Mouse (Mus musculus) megakaryocyte-erythroid progenitor cell, adult 5 weeks (primary cell): ENCODE measurements around the gene Olfr1338. TPM values are rescaled to one million over a fixed set of nuclear protein-coding genes. Genes with fewer than 3 reads are reported as not detected.

Experiments
- polyA plus RNA-seq: library from polyadenylated mRNA; stranded (reverse); fragments of >175 nt; gene quantifications from 2 replicates; pipeline ENCODE4 v1.2.3, GENCODE M21; 2012

Olfr1338 gene
- polyA plus RNA-seq: 0.02 TPM in 1 of 2 replicates, not detected in the other

DNA sequence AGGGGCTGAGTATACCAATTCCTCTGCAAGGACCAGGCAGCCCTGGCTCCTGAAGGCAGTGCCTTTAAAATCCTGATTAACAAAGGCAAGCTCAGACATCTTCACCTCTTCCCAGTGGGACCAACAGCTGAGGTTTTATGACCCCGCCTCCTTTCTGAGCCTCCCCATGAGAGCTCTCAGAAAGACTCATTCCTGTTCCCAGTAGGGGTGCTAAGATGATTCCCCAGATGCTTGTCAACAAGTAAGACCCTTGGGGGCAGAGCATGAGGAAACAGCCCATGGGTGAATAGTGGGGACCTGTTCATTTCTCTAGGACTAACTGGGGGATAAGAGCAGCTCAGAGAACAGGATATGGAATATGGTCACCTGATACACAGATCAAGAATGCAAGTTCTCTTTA is at the start of gene Olfr1338:
Olfr1338 (minus strand) TSS at position 101 of the 400 bp plus-strand sequence.

DNA sequence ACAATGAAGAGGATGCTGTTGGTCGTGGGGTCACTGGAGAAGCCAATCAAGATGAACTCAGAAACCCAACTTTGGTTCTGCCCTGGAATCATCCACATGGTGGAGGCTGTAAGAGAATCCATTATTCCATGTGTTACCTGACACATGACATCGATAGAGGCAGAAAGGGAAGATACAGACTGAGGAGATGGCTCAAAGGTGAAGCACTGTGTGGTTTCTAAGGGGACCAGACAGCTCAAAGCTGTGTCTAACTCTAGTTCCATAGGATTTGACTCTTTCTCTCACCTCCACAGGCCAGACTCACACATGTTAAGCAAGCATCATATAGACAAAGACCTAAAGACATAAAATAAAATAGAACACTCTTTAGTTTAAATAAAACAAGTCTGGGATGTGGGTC is 23.9 kb upstream of the Olfr1338 start, which contains the start of gene Olfr1337:
Olfr1337 (minus strand) TSS at position 101 of the 400 bp plus-strand sequence.

DNA sequence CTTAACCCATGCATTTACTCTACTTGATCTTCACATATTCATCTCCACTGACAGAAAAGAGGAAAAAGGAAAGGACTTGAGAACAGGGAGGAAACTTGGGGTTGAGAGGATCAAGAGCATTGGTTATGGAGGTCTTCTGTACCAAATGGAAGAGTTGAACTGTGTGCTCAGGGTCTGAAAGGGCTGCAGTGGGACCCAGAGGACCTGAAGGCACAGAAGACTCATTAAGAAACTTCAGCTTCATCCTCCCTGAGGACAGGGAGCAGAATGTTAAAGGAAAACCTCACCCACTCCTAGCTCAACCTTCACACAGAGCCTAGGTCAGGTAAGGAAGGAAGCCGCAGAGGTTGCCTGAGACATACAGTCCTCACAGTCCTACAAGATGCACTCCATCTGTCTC is 26.7 kb downstream of the Olfr1338 start, which contains the start of gene Olfr1339:
Olfr1339 (plus strand) TSS at position 301 of the 400 bp plus-strand sequence.

DNA sequence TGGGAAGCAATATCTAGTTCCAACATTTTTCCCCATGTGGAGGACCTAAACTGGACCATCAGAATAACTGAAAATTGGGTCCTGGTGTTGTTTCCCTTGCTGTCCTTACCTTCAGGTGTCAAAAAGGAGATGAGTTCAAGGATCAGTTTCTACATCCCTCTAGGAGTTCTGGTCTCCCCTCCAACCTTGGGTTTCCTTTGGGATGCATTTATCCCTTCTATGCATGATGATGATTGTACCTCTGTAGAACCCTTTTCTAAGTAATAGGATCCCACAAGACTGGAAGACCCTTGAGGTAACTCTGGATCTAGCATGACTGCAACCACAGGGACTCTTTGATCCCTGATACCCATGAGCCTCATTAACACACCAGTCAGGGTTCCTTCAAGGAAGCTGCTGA is 38.7 kb downstream of the Olfr1338 start, which contains the start of gene Olfr1340:
Olfr1340 (plus strand) TSS at position 301 of the 400 bp plus-strand sequence.

DNA sequence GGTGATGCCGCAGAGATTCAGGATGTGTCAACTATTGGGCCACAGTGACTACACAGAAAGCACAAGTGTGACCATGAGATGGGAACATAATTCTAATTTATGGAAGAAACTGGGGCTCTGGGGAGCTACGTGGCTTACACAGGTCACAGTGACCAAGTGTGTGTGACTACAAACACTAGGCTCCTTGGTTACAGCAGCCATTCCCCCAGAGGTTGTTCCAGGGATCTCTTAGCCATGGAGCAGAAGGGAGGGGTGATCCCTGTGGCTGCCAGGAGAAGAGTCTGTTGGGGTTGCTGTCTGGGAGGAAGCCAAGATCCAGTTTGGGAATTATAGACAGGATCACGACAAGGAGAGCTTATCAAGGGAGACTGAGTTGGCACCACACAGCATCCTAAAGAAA is 55.3 kb downstream of the Olfr1338 start, which contains the start of gene Olfr1341:
Olfr1341 (plus strand) TSS at position 301 of the 400 bp plus-strand sequence.

Other genes with a start within 250 kb of the Olfr1338 start
- gene 2610528J11Rik, start 231.7 kb downstream of the Olfr1338 start, polyA plus RNA-seq: 0.40 and 0.70 TPM in 2 replicates
- 0.21 and 0.51 TPM in 2 replicates for gene Tmem125, start 214.7 kb downstream of the Olfr1338 start, polyA plus RNA-seq
- gene Cfap57, start 138.0 kb downstream of the Olfr1338 start, polyA plus RNA-seq: 0.15 and 0.48 TPM in 2 replicates
- 22.2 and 32.5 TPM in 2 replicates for gene Ebna1bp2, start 137.9 kb downstream of the Olfr1338 start, polyA plus RNA-seq
- not detected in 2 replicates for gene Olfr62, start 99.8 kb downstream of the Olfr1338 start, polyA plus RNA-seq
- not detected in 2 replicates for gene Olfr1342, start 66.0 kb downstream of the Olfr1338 start, polyA plus RNA-seq
- gene Olfr1341, start 55.2 kb downstream of the Olfr1338 start, polyA plus RNA-seq: not detected in 2 replicates
- gene Olfr1340, start 38.6 kb downstream of the Olfr1338 start, polyA plus RNA-seq: not detected in 2 replicates
- not detected in 2 replicates for gene Olfr1339, start 26.6 kb downstream of the Olfr1338 start, polyA plus RNA-seq
- gene Olfr1337, start 23.8 kb upstream of the Olfr1338 start, polyA plus RNA-seq: not detected in 2 replicates
- not detected in 2 replicates for gene Olfr1335, start 51.2 kb upstream of the Olfr1338 start, polyA plus RNA-seq
- gene Olfr1333, start 77.5 kb upstream of the Olfr1338 start, polyA plus RNA-seq: not detected in 2 replicates
- gene Olfr1331, start 105.9 kb upstream of the Olfr1338 start, polyA plus RNA-seq: not detected in 2 replicates
- gene Olfr1330, start 129.9 kb upstream of the Olfr1338 start, polyA plus RNA-seq: not detected in 2 replicates
- gene Olfr1329, start 158.7 kb upstream of the Olfr1338 start, polyA plus RNA-seq: not detected in 2 replicates
- gene Olfr1328, start 179.9 kb upstream of the Olfr1338 start, polyA plus RNA-seq: not detected in 2 replicates
- 0.09 TPM in 1 of 2 replicates, not detected in the other for gene Lao1, start 202.8 kb upstream of the Olfr1338 start, polyA plus RNA-seq